Mouse (Mus musculus) adrenal gland, postnatal 14 days (tissue): ENCODE measurements around the gene Rae1. TPM values are rescaled to one million over a fixed set of nuclear protein-coding genes. Genes with fewer than 3 reads are reported as not detected.
A peak's percentile ranks its signal among the peaks of the same experiment; 100 is the strongest.

Source experiments
- DNase-seq: peaks from one replicate; pipeline ENCODE4 v3.0.0; 2021; ENCODE audit warnings: mixed read lengths
- total RNA-seq: library from RNA; stranded (reverse); gene quantifications from 2 replicates; pipeline ENCODE4 v1.2.3, GENCODE M21; 2021

Gene Rae1
- total RNA-seq, 1 experiment from 2014 or later: 55.3 TPM

DNA sequence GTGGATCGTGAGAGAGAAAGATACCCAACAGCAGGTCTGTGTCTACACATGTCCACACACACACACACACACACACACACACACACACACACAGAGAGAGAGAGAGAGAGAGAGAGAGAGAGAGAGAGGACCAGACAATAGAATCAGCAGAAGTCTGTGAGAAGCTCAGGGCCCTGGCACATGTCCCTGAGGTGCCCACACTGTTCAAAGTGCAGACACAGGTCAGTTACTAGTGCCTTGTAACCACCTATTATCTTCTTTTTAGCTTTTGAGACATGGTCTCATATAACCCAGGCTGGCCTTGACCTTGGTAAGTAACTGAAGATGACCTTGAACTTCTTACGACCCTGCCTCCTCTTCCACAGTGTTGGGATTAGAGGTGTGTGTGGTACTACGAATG, 49.3 kb downstream of the Rae1 start:
- DNase-seq: peak; percentile 6

DNA sequence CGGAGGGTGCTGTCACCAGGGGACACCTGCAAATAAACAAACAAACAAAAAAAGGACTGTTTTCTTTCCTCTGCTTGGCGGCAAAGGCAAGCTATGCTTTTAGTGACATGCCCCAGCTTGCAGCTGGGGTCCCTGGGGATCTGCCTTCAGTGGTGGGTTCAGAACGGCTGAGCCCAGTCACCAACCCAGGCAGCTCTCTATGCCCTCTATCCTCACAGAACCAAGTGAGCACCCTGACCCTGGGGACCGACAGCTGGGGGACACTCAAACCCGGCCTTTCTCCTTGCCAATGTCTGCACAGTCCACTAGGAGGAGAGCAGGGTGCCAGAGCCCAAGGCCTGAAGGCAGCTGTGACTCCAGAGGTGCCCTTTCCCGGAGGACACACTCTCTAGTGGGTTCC, 49.9 kb downstream of the Rae1 start:
- DNase-seq: peak; percentile 67

DNA sequence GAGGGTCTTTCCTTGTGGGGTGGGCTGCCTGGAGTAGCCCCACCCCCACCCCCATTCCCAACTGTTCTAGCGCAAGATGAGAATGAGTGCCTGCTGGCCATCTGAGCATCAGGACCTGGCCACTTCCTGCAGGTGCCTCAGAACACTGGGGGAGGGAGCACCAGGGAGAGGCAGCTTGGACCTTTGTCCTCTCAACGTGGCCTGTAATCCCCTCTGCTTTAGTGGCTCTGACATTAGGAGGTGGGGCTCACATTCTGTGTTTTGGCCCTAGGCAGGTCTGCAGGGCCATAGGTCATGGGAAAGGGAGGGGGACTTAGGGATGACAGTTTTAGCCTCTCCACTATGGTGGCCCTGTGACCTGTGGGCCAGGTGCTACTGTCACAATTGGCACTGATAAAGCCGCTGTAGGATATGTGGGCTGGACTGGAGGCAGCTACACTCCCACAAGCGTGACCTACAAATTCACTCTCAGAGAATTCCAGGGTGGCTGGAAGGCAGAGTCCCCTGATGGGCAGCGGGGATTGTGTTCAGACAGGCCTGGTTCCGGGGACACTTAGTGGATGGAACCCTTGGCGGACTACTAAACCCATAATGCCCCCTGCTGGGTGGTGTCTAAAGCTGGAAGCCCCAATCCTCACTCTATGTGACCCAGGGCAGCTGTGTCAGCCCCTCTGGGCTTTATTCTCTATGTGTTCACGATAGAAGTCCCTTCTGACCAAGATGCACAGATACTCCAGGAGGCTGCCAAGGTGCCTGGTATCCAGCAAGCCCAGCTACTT, 50.9 kb downstream of the Rae1 start:
- peak; percentile 5 for DNase-seq

DNA sequence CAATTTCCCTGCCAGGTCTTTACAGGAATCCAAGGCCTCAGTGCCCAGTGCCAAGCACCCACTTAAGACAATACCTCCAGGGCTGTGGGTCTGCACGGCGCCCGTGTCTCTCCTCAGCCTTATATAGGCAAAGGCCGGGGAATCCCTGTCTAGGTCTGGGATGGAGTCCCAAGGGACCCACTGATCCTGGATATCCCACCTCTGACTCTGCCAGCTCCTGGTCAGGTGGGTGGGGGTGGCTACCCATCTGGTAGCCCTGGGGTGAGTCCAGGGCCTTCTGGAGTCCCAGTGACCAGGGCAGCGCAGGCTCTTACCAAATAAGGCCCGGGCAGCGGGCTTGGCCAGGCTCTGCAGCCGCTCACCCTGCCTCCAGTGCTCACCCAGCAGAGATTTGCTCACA, 53.0 kb downstream of the Rae1 start:
- peak; percentile 5 for DNase-seq

DNA sequence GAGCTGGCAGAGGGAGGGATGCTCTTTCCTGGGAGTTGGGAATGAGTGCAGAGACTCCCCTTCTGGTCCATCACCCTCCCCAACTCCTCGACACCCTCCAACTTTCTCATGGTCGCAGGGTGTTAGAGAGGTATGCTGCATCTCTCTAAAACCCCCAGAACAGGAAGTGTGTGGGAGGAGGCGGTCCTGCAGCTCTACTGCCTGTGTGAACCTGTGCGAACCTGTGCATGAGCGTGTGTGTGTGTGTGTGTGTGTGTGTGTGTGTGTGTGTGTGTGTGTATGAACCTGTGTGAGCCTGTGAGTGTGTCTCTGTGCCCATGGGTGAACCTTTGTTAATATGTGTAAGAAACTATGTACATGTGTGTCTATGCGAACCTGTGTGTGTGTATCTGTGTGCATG, 53.9 kb downstream of the Rae1 start:
- DNase-seq: peak; percentile 2

DNA sequence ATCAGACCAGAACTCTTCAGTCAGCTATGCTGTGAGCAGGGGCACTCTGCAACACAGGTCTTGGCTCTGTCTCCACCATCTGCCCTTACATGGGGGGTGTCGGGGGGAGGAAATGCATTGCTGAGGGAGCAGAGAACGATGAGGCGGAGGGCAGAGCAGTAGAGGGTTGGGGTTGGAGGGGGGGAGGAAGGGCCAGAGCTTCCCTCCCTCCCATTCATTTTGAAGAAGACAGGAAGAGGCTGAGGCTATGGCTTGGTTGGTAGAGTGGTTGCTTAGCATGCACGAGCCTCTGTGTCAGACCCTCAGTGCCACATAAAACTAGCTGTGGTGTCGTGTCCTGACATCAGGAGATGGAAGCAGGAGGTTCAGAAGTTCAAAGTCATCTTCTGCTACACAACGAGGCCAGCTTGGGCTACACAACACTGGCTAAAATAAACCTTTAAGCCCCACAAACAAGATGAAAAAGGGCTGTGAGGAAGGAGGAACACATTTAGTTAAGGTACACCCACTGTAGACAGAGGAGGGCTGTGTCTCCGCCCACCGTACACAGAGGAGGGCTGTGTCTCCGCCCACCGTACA, 56.5 kb downstream of the Rae1 start:
- peak; percentile 3 for DNase-seq

DNA sequence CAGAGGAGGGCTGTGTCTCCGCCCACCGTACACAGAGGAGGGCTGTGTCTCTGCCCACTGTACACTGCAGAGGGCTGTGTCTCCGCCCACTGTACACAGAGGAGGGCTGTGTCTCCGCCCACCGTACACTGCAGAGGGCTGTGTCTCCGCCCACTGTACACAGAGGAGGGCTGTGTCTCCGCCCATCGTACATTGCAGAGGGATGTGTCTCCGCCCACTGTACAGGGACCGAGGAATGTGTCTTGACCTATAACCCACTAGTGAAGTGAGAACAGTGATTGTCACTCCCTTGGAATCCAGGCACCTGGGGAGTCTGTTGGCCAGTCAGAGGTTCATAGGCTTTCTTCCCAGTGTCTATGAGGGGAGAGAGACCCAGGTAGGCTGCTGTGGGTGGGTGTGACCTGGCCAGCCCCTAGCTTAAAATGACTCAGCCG, 57.0 kb downstream of the Rae1 start:
- peak; percentile 6 for DNase-seq

DNA sequence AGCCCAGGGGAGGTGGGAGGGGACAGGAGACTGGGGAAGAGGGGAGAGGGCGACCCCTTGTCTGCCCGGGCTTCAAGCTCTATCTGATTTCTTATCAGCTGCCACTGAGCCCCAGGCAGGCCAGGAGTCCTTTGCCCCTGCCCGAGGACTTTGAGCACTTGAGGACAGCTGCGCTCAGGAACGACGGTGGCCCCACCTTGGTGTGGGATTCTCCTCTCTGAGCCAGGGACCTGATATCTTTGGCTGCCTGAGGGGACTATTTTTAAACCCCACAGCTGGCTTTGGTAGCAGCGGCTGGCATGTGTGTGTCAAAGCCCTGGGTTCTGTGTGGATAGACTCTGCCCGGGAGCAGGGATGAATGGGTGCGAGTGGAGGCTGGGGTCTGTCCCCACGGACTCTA, 57.7 kb downstream of the Rae1 start:
- no peak for DNase-seq

DNA sequence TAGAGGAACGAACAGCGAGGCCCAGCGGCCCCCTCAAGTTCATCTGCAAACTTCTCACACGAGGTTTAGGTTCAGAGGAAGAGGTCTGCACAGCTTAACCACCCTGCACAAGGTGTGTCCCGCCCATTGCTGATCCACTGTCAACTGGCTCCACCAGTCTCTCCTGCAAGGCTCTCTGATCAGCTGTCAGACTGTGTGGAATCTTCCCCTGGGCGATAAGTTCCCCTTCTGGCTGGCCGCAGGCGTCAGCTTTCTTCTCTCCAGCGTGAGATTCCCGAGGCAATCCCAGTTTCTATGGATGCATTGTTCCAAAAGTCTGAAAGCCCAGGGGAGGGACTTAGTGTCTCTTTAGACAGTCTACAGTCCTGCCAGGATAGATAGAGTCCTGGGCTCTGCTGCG, 58.3 kb downstream of the Rae1 start:
- DNase-seq: no peak

DNA sequence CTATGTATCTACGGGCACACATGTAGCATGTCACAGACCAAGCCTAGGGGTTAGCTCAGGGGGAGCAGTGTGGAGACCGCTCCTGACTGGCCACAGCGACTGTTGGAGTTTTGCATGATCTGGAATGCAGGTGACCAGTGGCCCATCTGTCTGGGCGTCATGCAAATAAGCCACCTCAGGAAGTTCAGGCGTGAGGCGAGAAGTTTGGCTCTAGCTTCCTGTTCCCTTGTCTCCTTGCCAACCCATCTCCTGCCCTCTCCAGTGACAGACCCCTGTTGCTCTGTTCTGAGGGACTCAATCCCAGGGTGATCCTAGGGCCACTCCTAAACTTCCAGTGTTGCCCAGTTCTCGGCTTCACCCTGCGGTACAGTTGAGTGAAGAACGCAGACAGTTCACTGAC, 60.5 kb downstream of the Rae1 start:
- no peak for DNase-seq

DNA sequence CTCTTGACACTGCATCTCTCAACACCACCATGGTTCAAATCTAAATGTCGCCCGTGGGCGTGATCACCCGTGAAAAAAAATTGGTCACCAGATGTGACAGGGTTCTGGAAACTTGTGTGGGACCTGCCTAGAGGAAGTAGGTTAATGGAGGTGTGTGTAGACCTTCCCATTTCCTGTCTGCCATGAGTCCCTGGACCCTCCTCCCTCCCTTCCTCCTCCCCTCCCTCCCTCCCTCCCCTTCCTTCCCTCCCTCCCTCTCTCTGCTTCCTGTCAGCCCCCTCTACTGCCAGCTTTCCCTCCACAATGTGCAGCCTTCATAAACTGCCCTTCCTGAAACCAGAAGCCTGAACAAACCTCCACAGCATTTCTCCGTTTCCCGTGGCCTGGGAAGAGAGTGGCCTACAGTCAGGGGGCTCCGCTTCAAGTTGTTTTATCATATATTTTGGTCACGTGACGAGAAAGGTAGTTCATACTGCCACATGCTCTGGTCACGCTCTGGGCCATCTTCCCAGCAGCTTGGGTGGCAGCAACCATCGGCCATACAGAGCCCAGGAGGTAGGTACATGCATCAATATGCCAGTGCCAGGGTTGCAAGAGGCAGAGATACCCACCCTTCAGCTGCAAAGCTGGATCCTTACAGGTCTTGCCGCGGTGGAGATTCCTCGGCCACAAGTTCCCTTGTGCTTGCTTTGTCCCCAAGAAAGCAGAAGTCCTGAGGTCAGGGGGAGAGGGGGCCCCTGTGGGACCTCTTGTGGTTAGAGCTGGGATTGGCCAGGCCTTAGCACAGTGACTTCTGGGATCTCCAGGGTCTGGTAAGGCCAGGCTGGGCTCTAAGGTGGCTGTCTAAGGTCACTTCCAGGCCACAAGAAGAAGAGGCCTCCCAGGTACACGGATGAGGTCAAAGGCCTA, 61.8 kb downstream of the Rae1 start:
- no peak for DNase-seq

DNA sequence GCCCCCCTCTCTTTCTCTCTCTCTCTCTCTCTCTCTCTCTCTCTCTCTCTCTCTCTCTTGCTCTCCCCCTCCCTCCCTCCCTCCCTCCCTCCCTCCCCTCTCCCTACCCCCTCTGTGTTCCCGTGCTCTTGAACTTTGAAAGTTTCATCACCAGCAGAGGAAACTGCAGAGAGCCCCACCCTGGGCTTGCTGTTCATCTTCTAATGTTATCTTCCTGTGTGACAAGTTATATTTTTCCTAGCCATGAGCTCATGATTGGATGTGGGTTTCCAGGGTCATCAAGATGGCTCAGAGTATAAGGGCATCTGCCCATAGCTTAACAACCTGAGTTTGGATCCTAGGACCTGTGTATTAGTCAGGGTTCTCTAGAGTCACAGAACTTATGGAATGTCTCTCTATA, 63.3 kb downstream of the Rae1 start:
- DNase-seq: peak; percentile 50

DNA sequence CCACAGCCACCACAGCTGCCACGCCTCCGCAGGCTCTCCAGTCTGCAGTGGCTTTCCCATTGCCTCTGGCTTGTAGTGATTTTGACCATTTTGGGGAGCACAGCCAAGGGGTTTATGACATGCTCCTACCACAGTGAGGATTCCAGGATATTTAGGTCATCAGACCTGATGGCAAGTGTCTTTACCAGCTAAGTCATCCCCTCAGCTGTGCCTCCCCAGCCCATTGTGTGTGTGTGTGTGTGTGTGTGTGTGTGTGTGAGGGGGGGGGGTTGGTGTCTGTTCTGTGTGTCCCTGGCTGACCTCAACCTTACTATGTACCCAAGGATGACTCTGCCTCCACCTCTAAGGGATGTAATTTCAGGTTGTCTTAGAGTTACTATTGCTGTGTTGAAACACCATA, 64.9 kb downstream of the Rae1 start:
- DNase-seq: no peak

Other genes with a start within 250 kb of the Rae1 start
- gene Bmp7, start 59.8 kb upstream of the Rae1 start, total RNA-seq: 15.2 and 15.9 TPM in 2 replicates
- gene Spo11, start 22.4 kb upstream of the Rae1 start, total RNA-seq: not detected in 2 replicates
- 31.6 and 36.2 TPM in 2 replicates for gene Rbm38, start 20.4 kb downstream of the Rae1 start, total RNA-seq
- 0.15 TPM in 2 replicates for gene Ctcfl, start 119.4 kb downstream of the Rae1 start, total RNA-seq
- 1,355 and 1,486 TPM in 2 replicates for gene Pck1, start 152.9 kb downstream of the Rae1 start, total RNA-seq
- gene Zbp1, start 218.8 kb downstream of the Rae1 start, total RNA-seq: 2.6 and 4.3 TPM in 2 replicates